Mouse (Mus musculus): ENCODE data around the gene Slc43a3. TPM values are rescaled to one million over a fixed set of nuclear protein-coding genes. Genes with fewer than 3 reads are reported as not detected.
"Not testable (repeated sequence)": the region's sequence is repeated elsewhere in the genome, so short reads cannot be mapped to it uniquely, and the experiment has no call there.

The Slc43a3 gene
- polyA plus RNA-seq, 1 experiment from 2014 or later = 100 TPM

- not testable (repeated sequence) for H3K4me1 ChIP-seq (ENCODE audit: control insufficient read depth, low read depth, low read length); H3K9ac ChIP-seq (ENCODE audit: low read depth, low read length); ATAC-seq (ENCODE audit: low read depth); H3K4me2 ChIP-seq (ENCODE audit: low read depth, low read length); H3K4me3 ChIP-seq (ENCODE audit: low read depth, low read length); H3K36me3 ChIP-seq (ENCODE audit: control insufficient read depth, insufficient read depth); H3K9me3 ChIP-seq (replicated peaks; ENCODE audit: control insufficient read depth, low read length); H3K27ac ChIP-seq (ENCODE audit: low read length)
- H3K27me3 ChIP-seq (ENCODE audit: control insufficient read depth, insufficient read depth, low read depth, low read length) = peaks cover 12% of the 10 kb centered on the region
- 65% methylated on average over 6 of the region's 6 CpGs for whole genome bisulfite sequencing (ENCODE audit: insufficient replicate concordance)
These were observed 39.7 kb upstream of the Slc43a3 start for GRCm38 (mm10) chr2:84896686-84897085.

GRCm38 (mm10) chr2:84912722-84913121, 23.7 kb upstream of the Slc43a3 start:
- ATAC-seq (ENCODE audit: low read depth) = no peak
- no peaks in the 10 kb centered on the region for H3K36me3 ChIP-seq (ENCODE audit: control insufficient read depth, insufficient read depth)
- H3K4me1 ChIP-seq (ENCODE audit: control insufficient read depth, low read depth, low read length) = no peaks in the 10 kb centered on the region
- WGBS (ENCODE audit: insufficient replicate concordance) = 60% methylated on average over 3 of the region's 3 CpGs
- no peaks in the 10 kb centered on the region for H3K27me3 ChIP-seq (ENCODE audit: control insufficient read depth, insufficient read depth, low read depth, low read length)
- no peak overlapping the region for H3K27ac ChIP-seq (ENCODE audit: low read length)
- no peak overlapping the region for H3K9ac ChIP-seq (ENCODE audit: low read depth, low read length)
- no peak overlapping the region for H3K4me2 ChIP-seq (ENCODE audit: low read depth, low read length)
- no peak overlapping the region for H3K4me3 ChIP-seq (ENCODE audit: low read depth, low read length)
- no peaks in the 10 kb centered on the region for H3K9me3 ChIP-seq (replicated peaks; ENCODE audit: control insufficient read depth, low read length)

GRCm38 (mm10) chr2:84913881-84914280, 22.5 kb upstream of the Slc43a3 start:
- H3K4me2 ChIP-seq (ENCODE audit: low read depth, low read length) = no peak overlapping the region

GRCm38 (mm10) chr2:84915330-84915729, 21.0 kb upstream of the Slc43a3 start:
- Histone ChIP-seq H3K36me3 (ENCODE audit: control insufficient read depth, insufficient read depth) (no peaks in the 10 kb centered on the region), H3K9ac (ENCODE audit: low read depth, low read length) (no peak overlapping the region), H3K4me1 (ENCODE audit: control insufficient read depth, low read depth, low read length) (no peaks in the 10 kb centered on the region), H3K4me3 (ENCODE audit: low read depth, low read length) (no peak overlapping the region), H3K27ac (ENCODE audit: low read length) (no peak overlapping the region), H3K9me3 (replicated peaks; ENCODE audit: control insufficient read depth, low read length) (no peaks in the 10 kb centered on the region), H3K4me2 (ENCODE audit: low read depth, low read length) (no peak overlapping the region), H3K27me3 (ENCODE audit: control insufficient read depth, insufficient read depth, low read depth, low read length) (no peaks in the 10 kb centered on the region)
- no peak for ATAC-seq (ENCODE audit: low read depth)
- WGBS (ENCODE audit: insufficient replicate concordance) = 58% methylated on average over 3 of the region's 3 CpGs

More at GRCm38 (mm10) chr2:84913881-84914280, 22.5 kb upstream of the Slc43a3 start:
- Histone ChIP-seq H3K4me1 (ENCODE audit: control insufficient read depth, low read depth, low read length) (no peaks in the 10 kb centered on the region), H3K36me3 (ENCODE audit: control insufficient read depth, insufficient read depth) (no peaks in the 10 kb centered on the region), H3K27ac (ENCODE audit: low read length) (no peak overlapping the region), H3K9ac (ENCODE audit: low read depth, low read length) (no peak overlapping the region), H3K4me3 (ENCODE audit: low read depth, low read length) (no peak overlapping the region), H3K9me3 (replicated peaks; ENCODE audit: control insufficient read depth, low read length) (no peaks in the 10 kb centered on the region), H3K27me3 (ENCODE audit: control insufficient read depth, insufficient read depth, low read depth, low read length) (no peaks in the 10 kb centered on the region)
- ATAC-seq (ENCODE audit: low read depth) = no peak
- WGBS (ENCODE audit: insufficient replicate concordance) = 67% methylated on average over 5 of the region's 5 CpGs

GRCm38 (mm10) chr2:84916548-84917320, 19.6 kb upstream of the Slc43a3 start:
- Histone ChIP-seq H3K36me3 (ENCODE audit: control insufficient read depth, insufficient read depth) (no peaks in the 10 kb centered on the region), H3K4me2 (ENCODE audit: low read depth, low read length) (no peak overlapping the region), H3K27me3 (ENCODE audit: control insufficient read depth, insufficient read depth, low read depth, low read length) (no peaks in the 10 kb centered on the region), H3K27ac (ENCODE audit: low read length) (no peak overlapping the region), H3K9ac (ENCODE audit: low read depth, low read length) (no peak overlapping the region), H3K9me3 (replicated peaks; ENCODE audit: control insufficient read depth, low read length) (no peaks in the 10 kb centered on the region), H3K4me1 (ENCODE audit: control insufficient read depth, low read depth, low read length) (no peaks in the 10 kb centered on the region), H3K4me3 (ENCODE audit: low read depth, low read length) (no peak overlapping the region)
- WGBS (ENCODE audit: insufficient replicate concordance) = 41% methylated on average over 8 of the region's 8 CpGs
- ATAC-seq (ENCODE audit: low read depth) = peak; percentile 24; the same call in 1 of the 2 replicates

GRCm38 (mm10) chr2:84918188-84918587, 18.2 kb upstream of the Slc43a3 start:
- 50% methylated on average over 3 of the region's 3 CpGs for WGBS (ENCODE audit: insufficient replicate concordance)
- H3K9ac ChIP-seq (ENCODE audit: low read depth, low read length) = no peak overlapping the region
- no peak overlapping the region for H3K27ac ChIP-seq (ENCODE audit: low read length)
- no peaks in the 10 kb centered on the region for H3K36me3 ChIP-seq (ENCODE audit: control insufficient read depth, insufficient read depth)
- ATAC-seq (ENCODE audit: low read depth) = no peak
- H3K9me3 ChIP-seq (replicated peaks; ENCODE audit: control insufficient read depth, low read length) = no peaks in the 10 kb centered on the region
- no peak overlapping the region for H3K4me2 ChIP-seq (ENCODE audit: low read depth, low read length)
- H3K27me3 ChIP-seq (ENCODE audit: control insufficient read depth, insufficient read depth, low read depth, low read length) = no peaks in the 10 kb centered on the region
- no peak overlapping the region for H3K4me3 ChIP-seq (ENCODE audit: low read depth, low read length)
- H3K4me1 ChIP-seq (ENCODE audit: control insufficient read depth, low read depth, low read length) = no peaks in the 10 kb centered on the region

- no peak for ATAC-seq (ENCODE audit: low read depth)
- no peak overlapping the region for H3K4me2 ChIP-seq (ENCODE audit: low read depth, low read length)
- WGBS (ENCODE audit: insufficient replicate concordance) = 53% methylated on average over 10 of the region's 10 CpGs
- no peaks in the 10 kb centered on the region for H3K9me3 ChIP-seq (replicated peaks; ENCODE audit: control insufficient read depth, low read length)
- no peak overlapping the region for H3K27ac ChIP-seq (ENCODE audit: low read length)
- H3K4me1 ChIP-seq (ENCODE audit: control insufficient read depth, low read depth, low read length) = no peaks in the 10 kb centered on the region
- H3K36me3 ChIP-seq (ENCODE audit: control insufficient read depth, insufficient read depth) = no peaks in the 10 kb centered on the region
- H3K27me3 ChIP-seq (ENCODE audit: control insufficient read depth, insufficient read depth, low read depth, low read length) = no peaks in the 10 kb centered on the region
- no peak overlapping the region for H3K9ac ChIP-seq (ENCODE audit: low read depth, low read length)
- H3K4me3 ChIP-seq (ENCODE audit: low read depth, low read length) = no peak overlapping the region
These were observed 16.7 kb upstream of the Slc43a3 start for GRCm38 (mm10) chr2:84919601-84920108.

- Histone ChIP-seq H3K27me3 (ENCODE audit: control insufficient read depth, insufficient read depth, low read depth, low read length) (no peaks in the 10 kb centered on the region; the same call in 1 of the 2 replicates), H3K36me3 (ENCODE audit: control insufficient read depth, insufficient read depth) (no peaks in the 10 kb centered on the region), H3K9me3 (replicated peaks; ENCODE audit: control insufficient read depth, low read length) (no peaks in the 10 kb centered on the region), H3K27ac (ENCODE audit: low read length) (no peak overlapping the region), H3K4me2 (ENCODE audit: low read depth, low read length) (no peak overlapping the region), H3K4me3 (ENCODE audit: low read depth, low read length) (no peak overlapping the region), H3K4me1 (ENCODE audit: control insufficient read depth, low read depth, low read length) (peaks cover 8% of the 10 kb centered on the region), H3K9ac (ENCODE audit: low read depth, low read length) (no peak overlapping the region)
- no peak for ATAC-seq (ENCODE audit: low read depth)
- 18% methylated on average over 7 of the region's 7 CpGs for whole genome bisulfite sequencing (ENCODE audit: insufficient replicate concordance)
These were observed 6.2 kb upstream of the Slc43a3 start for GRCm38 (mm10) chr2:84930186-84930585.

- Histone ChIP-seq H3K9me3 (replicated peaks; ENCODE audit: control insufficient read depth, low read length) (no peaks in the 10 kb centered on the region), H3K4me2 (ENCODE audit: low read depth, low read length) (no peak overlapping the region), H3K4me1 (ENCODE audit: control insufficient read depth, low read depth, low read length) (peaks cover 11% of the 10 kb centered on the region), H3K4me3 (ENCODE audit: low read depth, low read length) (no peak overlapping the region), H3K27ac (ENCODE audit: low read length) (no peak overlapping the region), H3K36me3 (ENCODE audit: control insufficient read depth, insufficient read depth) (no peaks in the 10 kb centered on the region), H3K9ac (ENCODE audit: low read depth, low read length) (no peak overlapping the region), H3K27me3 (ENCODE audit: control insufficient read depth, insufficient read depth, low read depth, low read length) (no peaks in the 10 kb centered on the region; the same call in 1 of the 2 replicates)
- WGBS (ENCODE audit: insufficient replicate concordance) = 55% methylated on average over 8 of the region's 8 CpGs
- no peak for ATAC-seq (ENCODE audit: low read depth)
These were observed 2.3 kb upstream of the Slc43a3 start for GRCm38 (mm10) chr2:84933992-84934648.

All from liver, embryonic 16.5 days (tissue).